Mouse (Mus musculus) myocyte (in vitro differentiated cells): ENCODE data around the gene Ptpn9. TPM values are rescaled to one million over a fixed set of nuclear protein-coding genes. Genes with fewer than 3 reads are reported as not detected.

Experiments
- H3K27me3 ChIP-seq: one replicate; pipeline ENCODE4 v1.6.1; 2011; ENCODE audit not compliant: control insufficient read depth, insufficient read depth, insufficient read length
- H3K36me3 ChIP-seq: one replicate; pipeline ENCODE4 v1.6.1; 2011; ENCODE audit not compliant: control insufficient read depth, insufficient read depth
- H3K4me2 ChIP-seq: one replicate; pipeline ENCODE4 v1.6.1; 2011; ENCODE audit warnings: low read depth, control low read depth
- H3K4me3 ChIP-seq: one replicate; pipeline ENCODE4 v1.5.1; 2011; ENCODE audit warnings: mild to moderate bottlenecking, control low read depth, moderate library complexity
- H3K79me2 ChIP-seq: one replicate; pipeline ENCODE4 v1.6.1; 2011; ENCODE audit not compliant: control insufficient read depth, insufficient read depth
- H3ac ChIP-seq: one replicate; pipeline ENCODE4 v1.6.1; 2011; ENCODE audit not compliant: control insufficient read depth, insufficient read length
- CEBPB ChIP-seq: IDR thresholded peaks from 2 replicates; pipeline ENCODE4 v1.6.1; 2011; ENCODE audit warnings: mild to moderate bottlenecking, moderate library complexity; ENCODE audit not compliant: poor library complexity, insufficient read depth, severe bottlenecking
- E2F4 ChIP-seq: IDR thresholded peaks from one replicate; pipeline ENCODE4 v1.6.1; 2011; ENCODE audit warnings: mild to moderate bottlenecking, control low read depth, moderate library complexity; ENCODE audit not compliant: insufficient read depth
- MAX ChIP-seq: IDR thresholded peaks from one replicate; pipeline ENCODE4 v1.6.1; 2011; ENCODE audit warnings: low read depth, mild to moderate bottlenecking, control low read depth
- MYOD1 ChIP-seq, 3 experiments: IDR thresholded peaks; one replicate each; pipeline ENCODE4 v1.6.1; 2011; ENCODE audit warnings: control low read depth in 2 of 3, low read depth in 2 of 3, mild to moderate bottlenecking in 2 of 3, moderate library complexity in 1 of 3; ENCODE audit not compliant: insufficient read length in 2 of 3, control insufficient read depth in 1 of 3
- MYOG ChIP-seq, 3 experiments: IDR thresholded peaks; one replicate each; pipeline ENCODE4 v1.6.1; 2011; ENCODE audit warnings: control low read depth in 2 of 3, low read depth in 2 of 3, mild to moderate bottlenecking in 2 of 3; ENCODE audit not compliant: insufficient read length in 2 of 3, control insufficient read depth in 1 of 3, insufficient read depth in 1 of 3
- POLR2A ChIP-seq: IDR thresholded peaks from one replicate; pipeline ENCODE4 v1.6.1; 2011; ENCODE audit warnings: low read depth, mild to moderate bottlenecking, control low read depth, moderate library complexity; ENCODE audit not compliant: insufficient read length
- POLR2AphosphoS2 ChIP-seq: IDR thresholded peaks from one replicate; pipeline ENCODE4 v1.6.1; 2011; ENCODE audit warnings: low read depth, control low read depth; ENCODE audit not compliant: insufficient read length
- REST ChIP-seq: IDR thresholded peaks from one replicate; pipeline ENCODE4 v1.6.1; 2011; ENCODE audit warnings: mild to moderate bottlenecking, control low read depth, moderate library complexity; ENCODE audit not compliant: insufficient read depth, insufficient read length
- SRF ChIP-seq: IDR thresholded peaks from one replicate; pipeline ENCODE4 v1.6.1; 2011; ENCODE audit warnings: low read depth; ENCODE audit not compliant: control insufficient read depth, insufficient read length
- TCF12 ChIP-seq: IDR thresholded peaks from one replicate; pipeline ENCODE4 v1.6.1; 2011; ENCODE audit warnings: mild to moderate bottlenecking, control low read depth; ENCODE audit not compliant: poor library complexity, insufficient read depth, severe bottlenecking
- TCF3 ChIP-seq: IDR thresholded peaks from one replicate; pipeline ENCODE4 v1.6.1; 2011; ENCODE audit warnings: low read depth, control low read depth; ENCODE audit not compliant: insufficient read length
- USF1 ChIP-seq: IDR thresholded peaks from one replicate; pipeline ENCODE4 v1.6.1; 2011; ENCODE audit warnings: low read depth, mild to moderate bottlenecking, control low read depth, moderate library complexity
- polyA plus RNA-seq: library from polyadenylated mRNA; unstranded; fragments of >200 nt; fragmentation: generic; extraction: Trizol; gene quantifications from one replicate; pipeline ENCODE4 v1.2.1, GENCODE M21; 2012; ENCODE audit warnings: missing spikeins

Gene Ptpn9
- polyA plus RNA-seq, 1 experiment = 16.1 TPM

DNA sequence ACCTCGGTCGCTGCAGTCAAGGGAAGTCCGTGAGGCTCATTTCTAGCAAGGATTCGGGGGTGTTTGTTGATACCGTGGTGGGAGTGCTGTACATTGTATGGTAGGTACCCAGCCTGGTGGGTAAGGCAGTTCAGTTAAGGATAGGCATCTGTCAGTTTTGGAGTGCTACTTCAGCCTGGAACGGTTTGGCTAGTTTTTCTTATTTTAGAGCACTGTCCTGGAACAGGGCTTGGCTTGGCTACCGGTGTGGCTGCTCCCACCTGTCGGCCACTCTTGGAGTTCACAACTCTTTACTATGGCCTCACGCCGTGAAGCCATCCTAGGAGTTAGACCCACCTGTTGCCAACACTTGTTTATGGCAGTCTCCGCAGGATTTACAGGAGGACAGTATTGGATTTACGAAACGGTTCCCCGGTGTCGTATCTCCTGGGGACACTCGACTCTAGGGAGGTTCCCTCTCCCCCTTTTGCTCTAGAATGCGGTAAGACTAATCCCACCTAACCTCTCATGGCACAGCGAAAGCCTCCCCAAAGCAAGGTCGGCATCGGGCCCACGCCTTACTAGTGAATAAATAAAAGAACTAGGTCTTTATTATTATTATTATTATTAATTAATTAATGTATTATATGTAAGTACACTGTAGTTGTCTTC lies 79.6 kb downstream of the Ptpn9 start:
- Histone ChIP-seq H3K36me3 (no peaks in the 10 kb centered on the region), H3K4me2 (peak overlapping the region; percentile 99), H3K27me3 (no peaks in the 10 kb centered on the region), H3K79me2 (peaks cover 22% of the 10 kb centered on the region), H3ac (peak overlapping the region; percentile 10), H3K4me3 (peak overlapping the region; percentile 78)
- TF ChIP-seq POLR2AphosphoS2 (peak; percentile 17), POLR2A (peak; percentile 21), MYOG (IDR thresholded peaks at IDR 0.05; ENCODE audit: control insufficient read depth in 1 of 3, insufficient read depth in 1 of 3, insufficient read length in 2 of 3, low read depth in 2 of 3) (peak in 1 of 3 experiments; percentile 11), MAX (no peak), MYOD1 (IDR thresholded peaks at IDR 0.05; ENCODE audit: control insufficient read depth in 1 of 3, insufficient read length in 2 of 3, low read depth in 2 of 3) (peak in 1 of 3 experiments; percentile 46)

- no peak overlapping the region for H3ac ChIP-seq
- H3K4me2 ChIP-seq = peak overlapping the region; percentile 99
- TF ChIP-seq MAX (no peak), E2F4 (no peak), REST (no peak)
- no peaks in the 10 kb centered on the region for H3K36me3 ChIP-seq
- H3K79me2 ChIP-seq = peaks cover 29% of the 10 kb centered on the region
- H3K4me3 ChIP-seq = peak overlapping the region; percentile 78
- no peaks in the 10 kb centered on the region for H3K27me3 ChIP-seq
Observed at GRCm38 (mm10) chr9:57074822-57075603, 80.3 kb downstream of the Ptpn9 start.

DNA sequence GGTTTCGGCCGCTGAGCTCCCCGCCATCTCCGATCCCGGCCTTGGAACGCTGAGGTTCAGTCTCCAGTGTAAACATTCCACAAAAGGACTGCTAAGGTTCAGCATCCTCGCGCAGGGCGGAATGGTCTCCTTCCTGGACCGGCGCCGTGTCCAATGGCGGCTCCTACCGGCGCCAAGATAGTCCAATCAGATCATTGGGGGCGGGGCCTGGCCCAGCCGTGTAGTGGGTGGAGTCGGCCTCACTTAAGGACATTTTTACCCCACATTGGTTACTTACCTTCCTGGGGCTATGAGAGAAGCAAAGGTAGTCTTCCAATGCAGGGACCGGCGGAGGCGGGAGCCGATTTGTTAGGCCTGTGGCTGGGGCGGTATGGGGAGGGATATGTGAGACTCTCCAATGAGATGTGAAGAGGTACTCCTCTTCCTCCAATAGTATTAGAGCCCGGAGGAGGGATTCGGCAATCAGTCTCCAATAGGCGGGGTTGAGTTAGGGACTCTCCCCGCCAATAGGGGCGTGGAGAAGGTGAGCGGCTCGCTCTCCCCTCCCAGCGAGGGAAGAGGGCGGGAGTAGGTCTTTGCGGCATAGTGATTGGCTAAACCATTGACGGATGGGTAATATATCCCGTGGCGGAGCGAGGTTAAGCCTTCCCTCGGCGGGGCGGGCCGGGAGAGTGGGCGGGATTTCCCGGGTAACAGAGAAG lies 81.1 kb downstream of the Ptpn9 start:
- H3K27me3 ChIP-seq = no peaks in the 10 kb centered on the region
- TF ChIP-seq POLR2A (peak; percentile 34), POLR2AphosphoS2 (peak; percentile 42), MYOD1 (IDR thresholded peaks at IDR 0.05; ENCODE audit: control insufficient read depth in 1 of 3, insufficient read length in 2 of 3, low read depth in 2 of 3) (no peak), TCF3 (no peak), SRF (peak; percentile 20)
- peak overlapping the region; percentile 99 for H3K4me2 ChIP-seq
- H3K36me3 ChIP-seq = no peaks in the 10 kb centered on the region
- H3K79me2 ChIP-seq = peaks cover 37% of the 10 kb centered on the region
- H3K4me3 ChIP-seq = peak overlapping the region; percentile 78
- peak overlapping the region; percentile 75 for H3ac ChIP-seq

DNA sequence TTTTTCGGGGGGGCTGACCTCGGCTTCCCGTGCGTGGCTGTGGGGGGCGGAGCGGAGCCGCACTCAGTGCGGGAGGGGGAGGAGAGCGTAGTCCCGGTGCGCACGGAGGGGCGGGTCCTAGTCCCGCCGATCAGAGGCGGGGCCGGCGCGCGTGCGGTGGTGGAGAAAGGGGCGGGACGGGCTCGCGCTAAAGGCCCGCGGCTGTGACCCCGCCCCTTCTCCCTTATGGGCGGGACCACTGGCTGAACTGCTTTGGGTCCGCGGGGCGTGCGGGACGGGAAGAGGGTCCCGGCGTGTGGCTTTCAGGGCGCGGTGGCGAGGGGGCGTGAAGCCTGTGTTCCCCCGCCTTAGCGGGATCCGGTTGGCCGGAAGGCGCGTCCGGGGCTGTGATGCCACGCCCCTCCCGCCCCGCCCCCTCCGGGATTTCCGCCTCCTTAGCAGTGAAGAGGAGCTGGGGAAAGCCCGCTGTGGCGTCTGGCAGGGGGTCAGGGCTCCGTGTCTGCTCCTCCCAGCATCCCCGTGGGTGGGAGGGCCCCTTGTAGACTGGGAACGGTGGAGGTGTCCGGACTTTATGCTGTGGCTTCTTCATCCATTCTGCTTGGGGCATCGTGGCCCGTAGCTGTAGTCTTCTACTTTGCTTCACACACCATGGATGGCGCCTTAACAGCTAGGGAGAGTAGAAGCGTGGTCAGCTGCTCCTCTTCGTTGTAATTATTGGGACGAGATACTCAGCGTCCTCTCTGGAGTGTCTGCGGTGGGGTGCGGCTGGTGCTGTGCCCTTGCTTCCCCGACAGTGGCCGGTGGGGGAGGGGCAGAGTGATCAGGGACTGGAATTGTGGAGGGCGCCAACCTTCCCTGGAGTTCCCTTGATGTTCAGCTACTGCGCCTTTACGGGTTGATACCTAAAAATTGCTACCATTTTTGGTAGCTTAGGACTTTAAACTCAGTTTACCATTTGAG lies 82.3 kb downstream of the Ptpn9 start:
- Histone ChIP-seq H3ac (peak overlapping the region; percentile 75), H3K4me2 (peak overlapping the region; percentile 82), H3K36me3 (no peaks in the 10 kb centered on the region), H3K4me3 (peak overlapping the region; percentile 78), H3K27me3 (no peaks in the 10 kb centered on the region), H3K79me2 (peaks cover 49% of the 10 kb centered on the region)
- TF ChIP-seq MAX (no peak), MYOG (IDR thresholded peaks at IDR 0.05; ENCODE audit: control insufficient read depth in 1 of 3, insufficient read depth in 1 of 3, insufficient read length in 2 of 3, low read depth in 2 of 3) (no peak), TCF3 (no peak), REST (no peak), SRF (peak; percentile 53), CEBPB (no peak), E2F4 (no peak), POLR2AphosphoS2 (peak; percentile 36), USF1 (no peak), TCF12 (no peak)
